Mouse (Mus musculus) E14TG2a.4 (cell line): ENCODE results near the gene Prdm10.

ENCODE experiments used
- CTCF ChIP-seq: conservative IDR thresholded peaks from 2 replicates; pipeline ENCODE4 v1.5.1; 2014; ENCODE audit warnings: low read length
- POU5F1 ChIP-seq: IDR thresholded peaks from 2 replicates; pipeline ENCODE4 v1.6.1; 2014; ENCODE audit warnings: low read length, borderline replicate concordance

GRCm38 (mm10) chr9:31315983-31316382, 35.6 kb downstream of the Prdm10 start:
- TF ChIP-seq CTCF (no peak), POU5F1 (no peak)
